Mouse (Mus musculus): ENCODE data around the gene Olfr1340. TPM values are rescaled to one million over a fixed set of nuclear protein-coding genes. Genes with fewer than 3 reads are reported as not detected.
A peak's percentile ranks its signal among the peaks of the same experiment; 100 is the strongest.

Gene Olfr1340
- total RNA-seq, 1 experiment: not detected

DNA sequence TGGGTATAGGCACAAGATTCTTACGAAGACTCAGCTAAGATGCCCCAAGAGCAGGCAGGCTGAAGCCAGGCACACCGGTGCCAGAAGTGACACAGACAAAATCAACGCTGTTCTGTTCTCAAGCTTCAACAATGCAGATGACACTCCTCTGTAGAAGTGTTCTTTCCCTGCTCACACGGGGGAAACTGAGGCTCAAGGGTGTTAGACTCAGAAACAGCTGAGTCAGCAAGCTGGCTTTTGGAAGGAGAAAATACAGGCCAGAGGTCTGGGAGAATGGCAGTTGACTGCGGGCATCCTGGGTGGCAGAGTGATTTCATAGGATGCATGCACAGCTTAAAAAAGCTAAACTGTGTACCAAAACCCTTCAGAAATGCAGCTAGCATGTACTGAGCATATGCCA is 11.9 kb upstream of the Olfr1340 start:
- H3K4me3 ChIP-seq (ENCODE audit: insufficient read depth in 1 of 2, low read depth in 1 of 2, low read length in 2 of 2, poor library complexity in 1 of 2, severe bottlenecking in 1 of 2): no peak overlapping the region
- no peak for DNase-seq (ENCODE audit: low read depth, low spot score)
- no peak overlapping the region for H3K9ac ChIP-seq (ENCODE audit: insufficient read depth, low read depth, low read length, poor library complexity, severe bottlenecking)
- in situ Hi-C loops (cut with MboI; ENCODE audit: low sequenced_read_pairs in 2 of 2, unreplicated experiment in 2 of 2): no loop called here
- TF ChIP-seq MAFK (IDR thresholded peaks at IDR 0.05; ENCODE audit: insufficient read depth, low read depth, low read length) (peak; percentile 84), ZC3H11A (IDR thresholded peaks at IDR 0.05; ENCODE audit: borderline replicate concordance, low read depth, low read length) (no peak)
- H3K36me3 ChIP-seq (ENCODE audit: control insufficient read depth, insufficient read depth, low read length, poor library complexity, severe bottlenecking): no peaks in the 10 kb centered on the region
- no peak overlapping the region for H3K27ac ChIP-seq (ENCODE audit: insufficient read depth, low read depth, low read length, poor library complexity, severe bottlenecking)
- peaks cover 2 to 4% of the 10 kb centered on the region in 2 experiments; a peak in 1 of 4 replicates for H3K4me1 ChIP-seq (ENCODE audit: control insufficient read depth in 2 of 2, insufficient read depth in 2 of 2, low read length in 2 of 2, poor library complexity in 1 of 2)
- no peaks in the 10 kb centered on the region for H3K9me3 ChIP-seq (ENCODE audit: control insufficient read depth, insufficient read depth, low read depth, low read length)

DNA sequence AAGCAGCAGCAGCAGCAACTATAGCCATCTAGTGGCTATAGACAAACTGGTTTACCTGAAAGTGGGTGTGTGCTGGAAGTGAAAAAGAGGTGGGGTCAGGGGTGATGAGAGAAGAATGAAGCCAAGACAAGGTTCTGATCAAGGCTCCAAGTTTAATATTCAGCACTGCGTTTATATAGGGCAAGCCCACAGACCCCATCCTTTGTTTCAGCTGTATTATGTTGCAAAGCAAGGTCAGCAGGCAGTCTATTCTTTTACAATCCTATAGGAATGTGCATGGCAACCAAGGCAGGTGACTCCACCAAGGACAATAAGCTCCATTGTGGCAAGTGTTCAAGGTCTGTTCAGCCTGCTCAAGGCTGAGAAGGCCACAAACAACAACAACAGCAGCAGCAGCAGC is 8.3 kb upstream of the Olfr1340 start:
- no peak overlapping the region for H3K4me3 ChIP-seq (ENCODE audit: insufficient read depth in 1 of 2, low read depth in 1 of 2, low read length in 2 of 2, poor library complexity in 1 of 2, severe bottlenecking in 1 of 2)
- in situ Hi-C loops (cut with MboI; ENCODE audit: low sequenced_read_pairs in 2 of 2, unreplicated experiment in 2 of 2): no loop called here
- peak; percentile 39 for DNase-seq (ENCODE audit: low read depth, low spot score)
- H3K9ac ChIP-seq (ENCODE audit: insufficient read depth, low read depth, low read length, poor library complexity, severe bottlenecking): no peak overlapping the region
- no peaks in the 10 kb centered on the region for H3K36me3 ChIP-seq (ENCODE audit: control insufficient read depth, insufficient read depth, low read length, poor library complexity, severe bottlenecking)
- TF ChIP-seq HCFC1 (IDR thresholded peaks at IDR 0.05; ENCODE audit: borderline replicate concordance, insufficient read depth, low read length) (no peak), MAFK (IDR thresholded peaks at IDR 0.05; ENCODE audit: insufficient read depth, low read depth, low read length) (no peak), ZC3H11A (IDR thresholded peaks at IDR 0.05; ENCODE audit: borderline replicate concordance, low read depth, low read length) (no peak), CHD2 (IDR thresholded peaks at IDR 0.05; ENCODE audit: low read depth, low read length) (no peak), ZNF384 (IDR thresholded peaks at IDR 0.05; ENCODE audit: low read depth, low read length) (no peak)
- peak overlapping the region; percentile 76; the same call in 1 of the 2 replicates for H3K27ac ChIP-seq (ENCODE audit: insufficient read depth, low read depth, low read length, poor library complexity, severe bottlenecking)
- H3K9me3 ChIP-seq (ENCODE audit: control insufficient read depth, insufficient read depth, low read depth, low read length): no peaks in the 10 kb centered on the region
- H3K4me1 ChIP-seq (ENCODE audit: control insufficient read depth in 2 of 2, insufficient read depth in 2 of 2, low read length in 2 of 2, poor library complexity in 1 of 2): peaks cover 2 to 4% of the 10 kb centered on the region in 2 experiments; a peak in 1 of 4 replicates

DNA sequence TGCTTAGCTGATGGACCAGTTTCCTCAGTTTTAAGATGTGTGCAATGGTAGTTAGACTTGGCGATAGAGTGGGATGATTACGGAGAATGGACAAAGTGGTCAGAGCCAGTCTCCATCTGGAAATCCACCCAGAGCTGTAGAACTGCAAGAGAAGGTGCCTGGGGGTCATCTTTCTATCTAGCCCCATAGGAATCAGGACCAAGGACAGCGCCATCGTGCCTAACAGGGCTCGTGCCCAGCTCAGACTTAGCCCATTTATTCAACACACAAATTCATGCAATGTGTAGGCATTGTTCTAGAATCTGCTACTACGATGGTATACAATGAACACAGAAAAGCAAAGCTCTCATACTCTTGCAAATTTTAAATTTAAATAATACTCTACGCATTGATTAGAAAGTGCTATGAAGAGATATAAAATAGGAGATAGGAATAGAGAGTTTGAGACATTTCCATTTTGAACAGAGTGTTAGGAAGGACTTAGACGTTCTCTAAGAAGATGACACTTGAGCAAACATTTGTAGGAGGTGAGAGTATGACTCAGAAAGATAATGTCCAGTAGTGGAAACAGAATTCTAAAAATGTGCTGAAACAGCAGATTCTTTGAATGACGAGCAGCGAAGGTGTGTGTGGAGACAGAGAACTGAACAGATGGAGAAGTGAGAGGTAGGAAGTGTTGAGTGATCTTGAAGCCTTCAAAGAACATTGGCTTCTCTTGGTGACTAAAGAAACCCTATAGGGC is 2.0 kb downstream of the Olfr1340 start:
- Histone ChIP-seq H3K4me3 (ENCODE audit: insufficient read depth in 1 of 2, low read depth in 1 of 2, low read length in 2 of 2, poor library complexity in 1 of 2, severe bottlenecking in 1 of 2) (no peak overlapping the region), H3K36me3 (ENCODE audit: control insufficient read depth, insufficient read depth, low read length, poor library complexity, severe bottlenecking) (no peaks in the 10 kb centered on the region), H3K9ac (ENCODE audit: insufficient read depth, low read depth, low read length, poor library complexity, severe bottlenecking) (no peak overlapping the region), H3K27ac (ENCODE audit: insufficient read depth, low read depth, low read length, poor library complexity, severe bottlenecking) (no peak overlapping the region), H3K4me1 (ENCODE audit: control insufficient read depth in 2 of 2, insufficient read depth in 2 of 2, low read length in 2 of 2, poor library complexity in 1 of 2) (0 out of 4 replicates have a peak, but pooled peaks cover 0 to 4% of the 10 kb centered on the region in 2 experiments), H3K9me3 (ENCODE audit: control insufficient read depth, insufficient read depth, low read depth, low read length) (no peaks in the 10 kb centered on the region)
- peak; percentile 47 for DNase-seq (ENCODE audit: low read depth, low spot score)
- TF ChIP-seq MAFK (IDR thresholded peaks at IDR 0.05; ENCODE audit: insufficient read depth, low read depth, low read length): peak; percentile 88
- TF ChIP-seq ZNF384 (IDR thresholded peaks at IDR 0.05; ENCODE audit: low read depth, low read length): no peak
- no peak for TF ChIP-seq ZC3H11A (IDR thresholded peaks at IDR 0.05; ENCODE audit: borderline replicate concordance, low read depth, low read length)
- no peak for TF ChIP-seq HCFC1 (IDR thresholded peaks at IDR 0.05; ENCODE audit: borderline replicate concordance, insufficient read depth, low read length)
- in situ Hi-C loops (cut with MboI; ENCODE audit: low sequenced_read_pairs in 2 of 2, unreplicated experiment in 2 of 2): no loop called here

DNA sequence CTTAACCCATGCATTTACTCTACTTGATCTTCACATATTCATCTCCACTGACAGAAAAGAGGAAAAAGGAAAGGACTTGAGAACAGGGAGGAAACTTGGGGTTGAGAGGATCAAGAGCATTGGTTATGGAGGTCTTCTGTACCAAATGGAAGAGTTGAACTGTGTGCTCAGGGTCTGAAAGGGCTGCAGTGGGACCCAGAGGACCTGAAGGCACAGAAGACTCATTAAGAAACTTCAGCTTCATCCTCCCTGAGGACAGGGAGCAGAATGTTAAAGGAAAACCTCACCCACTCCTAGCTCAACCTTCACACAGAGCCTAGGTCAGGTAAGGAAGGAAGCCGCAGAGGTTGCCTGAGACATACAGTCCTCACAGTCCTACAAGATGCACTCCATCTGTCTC is 11.9 kb downstream of the Olfr1340 start, which contains the start of gene Olfr1339:
Gene Olfr1339 (plus strand): TSS at position 301 of the 400 bp plus-strand sequence.
- no peak for DNase-seq (ENCODE audit: low read depth, low spot score)
- H3K9ac ChIP-seq (ENCODE audit: insufficient read depth, low read depth, low read length, poor library complexity, severe bottlenecking): no peak within 1 kb of the TSS
- no peaks in the 10 kb centered on the region for H3K4me1 ChIP-seq (ENCODE audit: control insufficient read depth in 2 of 2, insufficient read depth in 2 of 2, low read length in 2 of 2, poor library complexity in 1 of 2)
- H3K4me3 ChIP-seq (ENCODE audit: insufficient read depth in 1 of 2, low read depth in 1 of 2, low read length in 2 of 2, poor library complexity in 1 of 2, severe bottlenecking in 1 of 2): no peak within 1 kb of the TSS
- H3K27ac ChIP-seq (ENCODE audit: insufficient read depth, low read depth, low read length, poor library complexity, severe bottlenecking): no peak within 1 kb of the TSS
- H3K36me3 ChIP-seq (ENCODE audit: control insufficient read depth, insufficient read depth, low read length, poor library complexity, severe bottlenecking): no peaks in the 10 kb centered on the region
- in situ Hi-C loops (cut with MboI; ENCODE audit: low sequenced_read_pairs in 2 of 2, unreplicated experiment in 2 of 2): no loop called here
- TF ChIP-seq ZNF384 (IDR thresholded peaks at IDR 0.05; ENCODE audit: low read depth, low read length) (no peak), CHD2 (IDR thresholded peaks at IDR 0.05; ENCODE audit: low read depth, low read length) (no peak), HCFC1 (IDR thresholded peaks at IDR 0.05; ENCODE audit: borderline replicate concordance, insufficient read depth, low read length) (no peak), ZC3H11A (IDR thresholded peaks at IDR 0.05; ENCODE audit: borderline replicate concordance, low read depth, low read length) (no peak), MAFK (IDR thresholded peaks at IDR 0.05; ENCODE audit: insufficient read depth, low read depth, low read length) (no peak)
- no peaks in the 10 kb centered on the region for H3K9me3 ChIP-seq (ENCODE audit: control insufficient read depth, insufficient read depth, low read depth, low read length)

All from ES-E14 (cell line).